Mouse (Mus musculus) myocyte (in vitro differentiated cells): ENCODE data around the gene Stat5b. TPM values are rescaled to one million over a fixed set of nuclear protein-coding genes. Genes with fewer than 3 reads are reported as not detected.

ENCODE experiments used
- H3K27me3 ChIP-seq: one replicate; pipeline ENCODE4 v1.6.1; 2011; ENCODE audit not compliant: control insufficient read depth, insufficient read depth, insufficient read length
- H3K36me3 ChIP-seq: one replicate; pipeline ENCODE4 v1.6.1; 2011; ENCODE audit not compliant: control insufficient read depth, insufficient read depth
- H3K4me2 ChIP-seq: one replicate; pipeline ENCODE4 v1.6.1; 2011; ENCODE audit warnings: low read depth, control low read depth
- H3K4me3 ChIP-seq: one replicate; pipeline ENCODE4 v1.5.1; 2011; ENCODE audit warnings: mild to moderate bottlenecking, control low read depth, moderate library complexity
- H3K79me2 ChIP-seq: one replicate; pipeline ENCODE4 v1.6.1; 2011; ENCODE audit not compliant: control insufficient read depth, insufficient read depth
- H3ac ChIP-seq: one replicate; pipeline ENCODE4 v1.6.1; 2011; ENCODE audit not compliant: control insufficient read depth, insufficient read length
- CEBPB ChIP-seq: IDR thresholded peaks from 2 replicates; pipeline ENCODE4 v1.6.1; 2011; ENCODE audit warnings: mild to moderate bottlenecking, moderate library complexity; ENCODE audit not compliant: poor library complexity, insufficient read depth, severe bottlenecking
- E2F4 ChIP-seq: IDR thresholded peaks from one replicate; pipeline ENCODE4 v1.6.1; 2011; ENCODE audit warnings: mild to moderate bottlenecking, control low read depth, moderate library complexity; ENCODE audit not compliant: insufficient read depth
- MAX ChIP-seq: IDR thresholded peaks from one replicate; pipeline ENCODE4 v1.6.1; 2011; ENCODE audit warnings: low read depth, mild to moderate bottlenecking, control low read depth
- MYOD1 ChIP-seq, 3 experiments: IDR thresholded peaks; one replicate each; pipeline ENCODE4 v1.6.1; 2011; ENCODE audit warnings: control low read depth in 2 of 3, low read depth in 2 of 3, mild to moderate bottlenecking in 2 of 3, moderate library complexity in 1 of 3; ENCODE audit not compliant: insufficient read length in 2 of 3, control insufficient read depth in 1 of 3
- MYOG ChIP-seq, 3 experiments: IDR thresholded peaks; one replicate each; pipeline ENCODE4 v1.6.1; 2011; ENCODE audit warnings: control low read depth in 2 of 3, low read depth in 2 of 3, mild to moderate bottlenecking in 2 of 3; ENCODE audit not compliant: insufficient read length in 2 of 3, control insufficient read depth in 1 of 3, insufficient read depth in 1 of 3
- POLR2A ChIP-seq: IDR thresholded peaks from one replicate; pipeline ENCODE4 v1.6.1; 2011; ENCODE audit warnings: low read depth, mild to moderate bottlenecking, control low read depth, moderate library complexity; ENCODE audit not compliant: insufficient read length
- POLR2AphosphoS2 ChIP-seq: IDR thresholded peaks from one replicate; pipeline ENCODE4 v1.6.1; 2011; ENCODE audit warnings: low read depth, control low read depth; ENCODE audit not compliant: insufficient read length
- REST ChIP-seq: IDR thresholded peaks from one replicate; pipeline ENCODE4 v1.6.1; 2011; ENCODE audit warnings: mild to moderate bottlenecking, control low read depth, moderate library complexity; ENCODE audit not compliant: insufficient read depth, insufficient read length
- SRF ChIP-seq: IDR thresholded peaks from one replicate; pipeline ENCODE4 v1.6.1; 2011; ENCODE audit warnings: low read depth; ENCODE audit not compliant: control insufficient read depth, insufficient read length
- TCF12 ChIP-seq: IDR thresholded peaks from one replicate; pipeline ENCODE4 v1.6.1; 2011; ENCODE audit warnings: mild to moderate bottlenecking, control low read depth; ENCODE audit not compliant: poor library complexity, insufficient read depth, severe bottlenecking
- TCF3 ChIP-seq: IDR thresholded peaks from one replicate; pipeline ENCODE4 v1.6.1; 2011; ENCODE audit warnings: low read depth, control low read depth; ENCODE audit not compliant: insufficient read length
- USF1 ChIP-seq: IDR thresholded peaks from one replicate; pipeline ENCODE4 v1.6.1; 2011; ENCODE audit warnings: low read depth, mild to moderate bottlenecking, control low read depth, moderate library complexity
- polyA plus RNA-seq: library from polyadenylated mRNA; unstranded; fragments of >200 nt; fragmentation: generic; extraction: Trizol; gene quantifications from one replicate; pipeline ENCODE4 v1.2.1, GENCODE M21; 2012; ENCODE audit warnings: missing spikeins

Stat5b gene
- polyA plus RNA-seq, 1 experiment: 12.0 TPM

GRCm38 (mm10) chr11:100778069-100778468, 72.5 kb downstream of the Stat5b start:
- H3K79me2 ChIP-seq: no peaks in the 10 kb centered on the region
- H3ac ChIP-seq: no peak overlapping the region
- no peaks in the 10 kb centered on the region for H3K36me3 ChIP-seq
- no peak overlapping the region for H3K4me3 ChIP-seq
- TF ChIP-seq E2F4 (no peak), MYOD1 (IDR thresholded peaks at IDR 0.05; ENCODE audit: control insufficient read depth in 1 of 3, insufficient read length in 2 of 3, low read depth in 2 of 3) (no peak), POLR2AphosphoS2 (no peak), USF1 (no peak), TCF3 (no peak), SRF (no peak), CEBPB (no peak), MYOG (IDR thresholded peaks at IDR 0.05; ENCODE audit: control insufficient read depth in 1 of 3, insufficient read depth in 1 of 3, insufficient read length in 2 of 3, low read depth in 2 of 3) (no peak), REST (no peak), MAX (no peak), TCF12 (no peak), POLR2A (no peak)
- no peaks in the 10 kb centered on the region for H3K27me3 ChIP-seq
- H3K4me2 ChIP-seq: no peak overlapping the region

- no peaks in the 10 kb centered on the region for H3K27me3 ChIP-seq
- no peak overlapping the region for H3ac ChIP-seq
- H3K79me2 ChIP-seq: no peaks in the 10 kb centered on the region
- no peak overlapping the region for H3K4me3 ChIP-seq
- no peak overlapping the region for H3K4me2 ChIP-seq
- H3K36me3 ChIP-seq: no peaks in the 10 kb centered on the region
- TF ChIP-seq MYOD1 (IDR thresholded peaks at IDR 0.05; ENCODE audit: control insufficient read depth in 1 of 3, insufficient read length in 2 of 3, low read depth in 2 of 3) (no peak), MAX (no peak), POLR2AphosphoS2 (no peak), POLR2A (no peak), CEBPB (no peak), SRF (no peak), TCF12 (no peak), TCF3 (no peak), MYOG (IDR thresholded peaks at IDR 0.05; ENCODE audit: control insufficient read depth in 1 of 3, insufficient read depth in 1 of 3, insufficient read length in 2 of 3, low read depth in 2 of 3) (no peak), E2F4 (no peak), USF1 (no peak), REST (no peak)
Measured at GRCm38 (mm10) chr11:100775921-100776320, 74.6 kb downstream of the Stat5b start.

- H3K36me3 ChIP-seq: no peaks in the 10 kb centered on the region
Measured at GRCm38 (mm10) chr11:100774261-100774660, 76.3 kb downstream of the Stat5b start.

GRCm38 (mm10) chr11:100770646-100771408, 79.7 kb downstream of the Stat5b start, which contains the start of gene Ghdc:
TSS of gene Ghdc (minus strand) at chr11:100770957.
- Histone ChIP-seq H3K4me3 (peak within 1 kb of the TSS; percentile 44), H3K79me2 (no peaks in the 10 kb centered on the region), H3K36me3 (no peaks in the 10 kb centered on the region), H3ac (no peak within 1 kb of the TSS), H3K4me2 (peak within 1 kb of the TSS; percentile 71), H3K27me3 (no peaks in the 10 kb centered on the region)
- peak; percentile 62 for TF ChIP-seq SRF
- no peak for TF ChIP-seq POLR2AphosphoS2

More at GRCm38 (mm10) chr11:100774261-100774660, 76.3 kb downstream of the Stat5b start:
- Histone ChIP-seq H3K4me3 (no peak overlapping the region), H3ac (no peak overlapping the region), H3K79me2 (no peaks in the 10 kb centered on the region), H3K27me3 (no peaks in the 10 kb centered on the region), H3K4me2 (no peak overlapping the region)
- TF ChIP-seq CEBPB: no peak

GRCm38 (mm10) chr11:100769980-100770379, 80.5 kb downstream of the Stat5b start:
- Histone ChIP-seq H3K4me2 (peak overlapping the region; percentile 71), H3K4me3 (peak overlapping the region; percentile 44), H3ac (no peak overlapping the region), H3K79me2 (no peaks in the 10 kb centered on the region), H3K27me3 (no peaks in the 10 kb centered on the region), H3K36me3 (no peaks in the 10 kb centered on the region)
- TF ChIP-seq USF1: no peak
- no peak for TF ChIP-seq TCF3
- TF ChIP-seq POLR2AphosphoS2: no peak
- no peak for TF ChIP-seq REST
- no peak for TF ChIP-seq TCF12
